Mouse (Mus musculus) inflammation-experienced regulatory T-cells, adult 6 months (primary cell): ENCODE data around the gene Olfr95. TPM values are rescaled to one million over a fixed set of nuclear protein-coding genes. Genes with fewer than 3 reads are reported as not detected.

Experiments
- polyA plus RNA-seq, 3 experiments: library from polyadenylated mRNA; unstranded; fragments of 100-300 nt; shearing (Covaris generic); gene quantifications; one replicate each; pipeline ENCODE4 v1.2.1; 2017

Gene Olfr95
- polyA plus RNA-seq, 3 experiments from 2014 or later = not detected

Other genes starting within 250 kb of the Olfr95 start
- not detected for gene 2410137M14Rik, start 231.9 kb downstream of the Olfr95 start, polyA plus RNA-seq
- under 1 TPM in 2 of 3 experiments, not detected in 1; 0.16 to 0.39 TPM for gene H2-M5, start 223.6 kb downstream of the Olfr95 start, polyA plus RNA-seq
- not detected for gene Zfp57, start 212.0 kb downstream of the Olfr95 start, polyA plus RNA-seq
- gene Mog, start 189.7 kb downstream of the Olfr95 start, polyA plus RNA-seq = not detected
- gene Gabbr1, start 167.2 kb downstream of the Olfr95 start, polyA plus RNA-seq = 1 to 10 TPM; 4.1 to 8.0 (median 7.4) TPM
- gene Olfr90, start 124.6 kb downstream of the Olfr95 start, polyA plus RNA-seq = under 1 TPM in 2 of 3 experiments, not detected in 1; 0.16 to 0.20 TPM
- gene Olfr91, start 114.8 kb downstream of the Olfr95 start, polyA plus RNA-seq = under 1 TPM in 1 of 3 experiments, not detected in 2; 0.15 TPM
- gene Olfr92, start 93.0 kb downstream of the Olfr95 start, polyA plus RNA-seq = not detected
- gene Olfr93, start 51.6 kb downstream of the Olfr95 start, polyA plus RNA-seq = not detected
- 1 to 10 TPM in 1 of 3 experiments, under 1 TPM in 1, not detected in 1; 0.62 to 1.6 TPM for gene Ubd, start 19.2 kb downstream of the Olfr95 start, polyA plus RNA-seq
- not detected for gene Olfr94, start 12.1 kb downstream of the Olfr95 start, polyA plus RNA-seq
- not detected for gene Olfr96, start 7.0 kb upstream of the Olfr95 start, polyA plus RNA-seq
- gene Olfr97, start 24.2 kb upstream of the Olfr95 start, polyA plus RNA-seq = not detected
- gene Olfr98, start 50.6 kb upstream of the Olfr95 start, polyA plus RNA-seq = 1 to 10 TPM in 1 of 3 experiments, under 1 TPM in 2; 0.78 to 5.2 (median 0.99) TPM
- gene H2-M3, start 57.1 kb upstream of the Olfr95 start, polyA plus RNA-seq = 100 to 1,000 TPM; 125 to 156 (median 125) TPM
- 1 to 10 TPM; 2.7 to 7.2 (median 5.0) TPM for gene Olfr99, start 70.3 kb upstream of the Olfr95 start, polyA plus RNA-seq
- gene Olfr101, start 91.2 kb upstream of the Olfr95 start, polyA plus RNA-seq = under 1 TPM in 2 of 3 experiments, not detected in 1; 0.13 to 0.45 TPM
- under 1 TPM in 2 of 3 experiments, not detected in 1; 0.13 to 0.20 TPM for gene Olfr102, start 103.9 kb upstream of the Olfr95 start, polyA plus RNA-seq
- not detected for gene Olfr103, start 126.6 kb upstream of the Olfr95 start, polyA plus RNA-seq
- gene Olfr104-ps, start 146.5 kb upstream of the Olfr95 start, polyA plus RNA-seq = not detected
- not detected for gene Olfr105-ps, start 165.9 kb upstream of the Olfr95 start, polyA plus RNA-seq
- not detected for gene Olfr106-ps, start 177.3 kb upstream of the Olfr95 start, polyA plus RNA-seq
- gene Olfr107, start 186.1 kb upstream of the Olfr95 start, polyA plus RNA-seq = under 1 TPM in 1 of 3 experiments, not detected in 2; 0.17 TPM
- not detected for gene Olfr108, start 232.4 kb upstream of the Olfr95 start, polyA plus RNA-seq
- gene Olfr109, start 245.8 kb upstream of the Olfr95 start, polyA plus RNA-seq = not detected